Mouse (Mus musculus): ENCODE results near the gene Nox4. TPM values are rescaled to one million over a fixed set of nuclear protein-coding genes. Genes with fewer than 3 reads are reported as not detected.
"Not testable (repeated sequence)": the region's sequence is repeated elsewhere in the genome, so short reads cannot be mapped to it uniquely, and the experiment has no call there.

Nox4 gene
- polyA plus RNA-seq, 1 experiment from 2014 or later, result 5.6 TPM

DNA sequence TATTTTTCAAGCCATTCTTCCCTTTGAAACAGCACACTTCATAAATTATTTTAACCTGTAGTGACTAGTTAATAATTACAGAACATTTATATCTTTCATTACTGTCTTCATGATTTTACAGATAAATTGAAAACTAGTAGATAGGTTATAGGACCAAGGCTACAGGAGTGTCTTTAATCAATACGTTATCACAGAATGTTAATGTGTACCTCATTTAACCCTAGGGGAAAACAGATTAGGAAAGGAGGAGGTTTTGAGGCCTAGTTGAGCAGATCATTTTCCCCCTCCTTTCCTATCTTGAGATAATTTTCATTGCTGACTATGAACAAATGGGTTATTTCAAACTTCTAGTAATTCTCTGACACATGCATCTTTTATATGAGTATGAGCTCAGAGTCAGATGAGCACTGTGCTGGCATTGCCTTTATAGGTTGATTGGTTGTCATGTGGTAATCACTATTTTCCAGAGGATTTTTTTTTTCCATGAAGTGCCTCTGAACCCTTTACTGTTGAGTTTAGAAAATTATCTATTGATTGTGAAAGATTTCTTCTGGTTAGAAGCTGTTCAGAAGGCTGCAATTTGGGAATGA lies 57.9 kb downstream of the Nox4 start:
- no peak for DNase-seq (ENCODE audit: low spot score)
- Histone ChIP-seq H3K27ac (no peak overlapping the region), H3K27me3 (ENCODE audit: low read depth, poor library complexity, severe bottlenecking) (no peaks in the 10 kb centered on the region), H3K4me3 (no peak overlapping the region), H3K4me1 (no peaks in the 10 kb centered on the region), H3K36me3 (no peaks in the 10 kb centered on the region), H3K9me3 (replicated peaks) (no peaks in the 10 kb centered on the region)
- WGBS, result 88% methylated on average over 1 of the region's 1 CpGs

DNA sequence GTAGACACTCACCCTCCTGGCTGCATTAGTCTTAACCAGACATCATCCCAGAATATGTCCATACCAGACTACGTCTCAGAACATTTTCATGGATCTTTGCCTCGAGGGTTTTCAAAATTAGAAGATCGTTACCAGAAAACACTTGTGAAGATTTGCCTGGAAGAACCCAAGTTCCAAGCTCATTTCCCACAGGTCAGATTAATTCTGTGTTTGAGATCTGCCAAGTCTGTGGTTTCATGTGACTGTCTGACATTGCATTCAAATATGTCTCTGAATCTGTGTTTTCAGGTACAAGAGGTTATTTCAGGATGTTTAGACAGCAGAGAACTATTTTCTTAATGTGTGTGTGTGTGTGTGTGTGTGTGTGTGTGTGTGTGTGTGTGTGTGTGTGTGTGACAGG lies 75.7 kb downstream of the Nox4 start:
- no peak for DNase-seq (ENCODE audit: low spot score)
- Histone ChIP-seq H3K4me3 (no peak overlapping the region), H3K36me3 (no peaks in the 10 kb centered on the region), H3K4me1 (no peaks in the 10 kb centered on the region), H3K9me3 (replicated peaks) (no peaks in the 10 kb centered on the region), H3K27me3 (ENCODE audit: low read depth, poor library complexity, severe bottlenecking) (no peaks in the 10 kb centered on the region), H3K27ac (no peak overlapping the region)
- 84% methylated on average over 3 of the region's 3 CpGs for WGBS

DNA sequence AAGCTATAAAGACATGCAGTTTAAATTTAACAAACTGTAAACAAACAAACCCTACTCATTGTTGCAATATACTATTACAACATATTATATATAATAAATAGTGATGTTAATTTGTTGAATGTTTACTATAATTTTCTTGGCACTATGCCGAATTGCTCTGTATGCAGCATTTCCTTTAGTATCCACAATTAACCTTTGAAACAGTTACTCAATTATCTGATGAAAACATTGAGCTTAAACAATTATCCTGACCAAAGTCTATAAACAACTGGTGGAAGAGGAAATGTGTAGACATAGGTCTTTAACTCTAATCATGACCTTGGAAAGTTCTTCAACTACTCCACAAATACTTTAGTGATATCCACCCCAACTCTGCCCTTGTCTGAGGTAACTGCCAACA lies 76.2 kb downstream of the Nox4 start:
- no peak overlapping the region for H3K4me3 ChIP-seq
- no peaks in the 10 kb centered on the region for H3K27me3 ChIP-seq (ENCODE audit: low read depth, poor library complexity, severe bottlenecking)
- DNase-seq (ENCODE audit: low spot score), result no peak
- H3K9me3 ChIP-seq (replicated peaks), result no peaks in the 10 kb centered on the region
- H3K27ac ChIP-seq, result no peak overlapping the region
- H3K36me3 ChIP-seq, result no peaks in the 10 kb centered on the region
- H3K4me1 ChIP-seq, result no peaks in the 10 kb centered on the region
- 93% methylated on average over 1 of the region's 1 CpGs for WGBS

DNA sequence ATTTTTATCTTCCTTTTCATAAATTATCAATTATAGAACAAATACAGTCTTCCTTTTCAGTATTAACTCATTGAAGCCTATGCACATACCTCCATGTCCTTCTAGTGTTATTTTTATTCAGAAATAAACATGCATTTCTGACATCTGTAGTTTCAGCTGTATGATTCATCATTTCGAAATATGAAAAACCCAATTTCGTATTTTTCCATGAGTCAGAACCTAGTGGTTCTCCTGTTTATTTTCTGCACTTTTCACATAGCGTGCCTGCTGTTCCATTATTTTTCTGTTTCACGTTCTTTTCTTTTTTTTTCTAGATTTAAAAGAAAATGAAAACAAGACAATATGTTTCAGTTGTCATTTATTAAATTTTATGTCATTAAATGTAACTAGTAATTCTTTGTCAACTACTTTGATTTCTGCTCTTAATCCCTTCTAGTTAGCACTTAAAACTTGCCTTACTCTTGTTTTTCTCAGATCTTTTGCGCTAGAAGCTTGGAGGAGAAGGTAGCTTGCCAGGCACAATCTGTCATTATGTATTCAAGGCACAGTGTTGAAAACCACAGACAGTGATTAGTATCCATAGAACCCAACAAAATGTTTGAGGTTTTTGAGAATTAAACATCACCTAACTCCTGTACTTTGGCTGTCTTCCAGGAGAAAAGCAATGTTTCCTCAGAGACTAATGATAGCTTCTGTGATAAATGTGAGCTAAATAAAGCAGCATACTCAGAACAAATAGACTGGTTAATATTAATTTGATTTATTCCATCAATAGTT lies 85.1 kb downstream of the Nox4 start:
- no peak for DNase-seq (ENCODE audit: low spot score)
- no peaks in the 10 kb centered on the region for H3K9me3 ChIP-seq (replicated peaks)

DNA sequence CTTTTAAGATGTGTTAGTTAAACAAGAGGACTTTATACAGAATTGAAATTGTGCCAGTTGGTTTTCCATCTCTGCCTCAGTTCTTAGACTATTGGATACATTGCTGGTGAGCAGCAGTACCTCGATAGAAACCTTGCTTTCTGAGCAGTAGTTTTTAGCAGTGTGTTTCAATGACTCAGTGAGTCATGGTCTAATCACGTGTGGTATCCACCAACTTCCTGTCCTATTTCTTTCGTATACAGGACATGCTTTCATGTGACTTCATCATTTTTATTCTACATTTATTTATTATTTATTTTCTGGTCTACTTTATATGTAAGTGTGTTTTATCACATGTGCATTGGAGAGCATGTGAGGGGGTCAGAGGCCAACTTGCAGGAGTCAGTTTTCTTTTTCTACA lies 99.7 kb downstream of the Nox4 start:
- no peak overlapping the region for H3K27ac ChIP-seq
- H3K9me3 ChIP-seq (replicated peaks), result no peaks in the 10 kb centered on the region
- DNase-seq (ENCODE audit: low spot score), result no peak
- no peaks in the 10 kb centered on the region for H3K27me3 ChIP-seq (ENCODE audit: low read depth, poor library complexity, severe bottlenecking)
- no peaks in the 10 kb centered on the region for H3K36me3 ChIP-seq
- 83% methylated on average over 3 of the region's 3 CpGs for WGBS
- no peak overlapping the region for H3K4me3 ChIP-seq
- no peaks in the 10 kb centered on the region for H3K4me1 ChIP-seq

More for the DNA sequence above, 85.1 kb downstream of the Nox4 start:
- H3K27ac ChIP-seq, result no peak overlapping the region
- no peaks in the 10 kb centered on the region for H3K36me3 ChIP-seq
- no peaks in the 10 kb centered on the region for H3K4me1 ChIP-seq
- 90% methylated on average over 5 of the region's 5 CpGs for WGBS
- no peaks in the 10 kb centered on the region for H3K27me3 ChIP-seq (ENCODE audit: low read depth, poor library complexity, severe bottlenecking)
- no peak overlapping the region for H3K4me3 ChIP-seq

DNA sequence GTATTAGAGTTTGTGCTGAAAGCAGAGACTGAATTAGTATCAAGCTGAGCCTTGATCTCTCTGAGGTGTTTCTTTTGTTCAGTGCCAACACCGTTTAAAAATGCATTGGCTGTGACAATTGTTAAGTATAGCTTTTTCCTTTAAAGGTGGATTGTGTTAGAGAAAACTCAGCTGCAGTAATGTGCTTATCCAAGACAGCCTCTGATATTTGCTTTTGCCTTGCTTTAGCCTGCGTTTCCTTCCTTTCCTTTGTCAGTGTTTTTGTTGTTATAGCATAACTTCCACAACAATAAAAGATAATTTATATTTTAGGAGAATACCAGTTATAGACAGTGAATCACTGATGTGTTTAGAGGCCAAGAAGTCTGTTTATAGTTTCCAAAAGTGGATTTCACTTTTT lies 106.9 kb downstream of the Nox4 start:
- 78% methylated on average over 2 of the region's 2 CpGs for WGBS
- H3K27me3 ChIP-seq (ENCODE audit: low read depth, poor library complexity, severe bottlenecking), result no peaks in the 10 kb centered on the region
- DNase-seq (ENCODE audit: low spot score), result no peak
- no peak overlapping the region for H3K27ac ChIP-seq
- H3K9me3 ChIP-seq (replicated peaks), result no peaks in the 10 kb centered on the region
- H3K4me3 ChIP-seq, result no peak overlapping the region
- H3K4me1 ChIP-seq, result no peaks in the 10 kb centered on the region
- no peaks in the 10 kb centered on the region for H3K36me3 ChIP-seq

DNA sequence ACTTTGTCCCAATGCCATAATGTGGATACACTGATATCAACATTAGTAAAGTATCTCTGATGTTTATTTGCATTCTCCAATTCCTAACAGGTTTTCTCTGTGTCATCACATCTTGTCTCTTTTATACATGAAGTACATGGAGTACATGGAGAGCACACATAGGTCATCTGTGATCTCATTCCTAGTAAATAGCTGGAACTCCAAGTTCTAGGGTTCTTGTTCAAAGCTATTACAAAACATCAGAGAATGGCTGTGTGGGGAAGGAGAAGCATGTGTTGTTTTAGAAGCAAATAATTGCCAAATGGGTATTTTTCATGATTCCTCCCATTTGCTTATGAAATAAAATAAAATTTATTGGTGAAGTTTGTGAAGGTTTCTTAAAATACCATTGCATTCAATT lies 121.9 kb downstream of the Nox4 start:
- Histone ChIP-seq H3K27ac (no peak overlapping the region), H3K27me3 (ENCODE audit: low read depth, poor library complexity, severe bottlenecking) (no peaks in the 10 kb centered on the region), H3K4me3 (no peak overlapping the region), H3K9me3 (replicated peaks) (no peaks in the 10 kb centered on the region), H3K4me1 (no peaks in the 10 kb centered on the region), H3K36me3 (no peaks in the 10 kb centered on the region)
- DNase-seq (ENCODE audit: low spot score), result no peak

DNA sequence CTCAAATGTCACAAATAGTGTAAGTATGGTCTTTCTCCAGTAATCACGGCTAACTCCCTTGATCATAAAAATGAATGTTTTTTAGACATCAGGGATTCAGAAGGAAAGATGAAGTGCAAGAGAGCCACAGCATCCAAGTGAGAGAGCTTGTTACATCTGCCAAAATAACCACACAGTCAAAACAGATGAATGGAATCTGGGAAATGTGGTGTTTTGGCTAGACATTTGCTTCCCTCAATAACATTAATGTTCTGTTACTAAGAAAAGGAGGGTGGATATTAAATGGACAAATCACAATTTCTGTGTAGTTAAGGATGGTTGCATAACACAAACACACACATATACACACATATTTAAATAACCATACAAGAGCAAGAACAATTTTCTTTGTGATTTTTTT lies 123.2 kb downstream of the Nox4 start:
- Histone ChIP-seq H3K27ac (no peak overlapping the region), H3K4me3 (no peak overlapping the region), H3K9me3 (replicated peaks) (no peaks in the 10 kb centered on the region), H3K4me1 (no peaks in the 10 kb centered on the region), H3K27me3 (ENCODE audit: low read depth, poor library complexity, severe bottlenecking) (no peaks in the 10 kb centered on the region), H3K36me3 (no peaks in the 10 kb centered on the region)
- WGBS, result 92% methylated on average over 1 of the region's 1 CpGs
- no peak for DNase-seq (ENCODE audit: low spot score)

DNA sequence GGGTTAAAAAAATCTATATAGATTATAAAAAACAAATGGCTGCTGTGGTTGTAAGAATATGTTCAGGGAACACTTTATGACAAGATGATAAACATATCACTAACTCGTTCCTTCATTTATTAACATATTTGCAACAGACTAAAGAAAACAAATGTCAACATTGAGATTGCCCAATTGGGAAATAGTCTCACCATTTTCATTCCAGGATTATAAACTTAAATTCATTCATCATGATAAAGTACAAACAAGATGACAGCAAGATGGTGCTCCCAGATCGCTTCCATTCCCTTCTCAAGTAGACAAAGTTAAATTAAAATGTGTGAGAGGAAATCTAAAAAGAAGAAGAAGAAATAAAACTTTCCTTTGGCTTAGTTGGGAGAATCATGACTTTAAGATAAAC lies 124.9 kb downstream of the Nox4 start:
- Histone ChIP-seq H3K27ac (no peak overlapping the region), H3K36me3 (no peaks in the 10 kb centered on the region), H3K4me3 (no peak overlapping the region), H3K9me3 (replicated peaks) (no peaks in the 10 kb centered on the region), H3K4me1 (no peaks in the 10 kb centered on the region), H3K27me3 (ENCODE audit: low read depth, poor library complexity, severe bottlenecking) (no peaks in the 10 kb centered on the region)
- 89% methylated on average over 2 of the region's 2 CpGs for WGBS
- no peak for DNase-seq (ENCODE audit: low spot score)

DNA sequence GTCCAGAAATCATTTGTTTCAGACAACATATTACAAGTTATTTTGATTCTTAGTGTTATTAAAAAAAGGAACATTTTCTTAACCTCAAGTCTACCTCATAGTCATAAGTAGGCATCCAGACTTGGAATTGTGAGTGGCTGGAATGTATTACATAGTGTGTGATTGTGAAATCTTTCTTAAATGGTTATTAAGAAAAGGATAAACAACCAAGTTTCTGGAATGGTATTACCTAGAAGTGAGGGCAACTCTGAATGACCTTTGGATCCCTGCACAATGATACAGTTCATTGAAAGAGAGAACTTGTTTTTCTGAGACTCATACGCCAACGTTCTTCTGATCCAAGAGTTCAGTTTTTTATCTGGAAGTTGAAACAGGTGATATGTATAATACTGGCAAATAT lies 125.4 kb downstream of the Nox4 start:
- no peaks in the 10 kb centered on the region for H3K9me3 ChIP-seq (replicated peaks)
- H3K36me3 ChIP-seq, result no peaks in the 10 kb centered on the region
- WGBS, result 88% methylated on average over 2 of the region's 2 CpGs
- no peak overlapping the region for H3K4me3 ChIP-seq
- no peaks in the 10 kb centered on the region for H3K4me1 ChIP-seq
- no peak for DNase-seq (ENCODE audit: low spot score)
- no peaks in the 10 kb centered on the region for H3K27me3 ChIP-seq (ENCODE audit: low read depth, poor library complexity, severe bottlenecking)
- H3K27ac ChIP-seq, result no peak overlapping the region

DNA sequence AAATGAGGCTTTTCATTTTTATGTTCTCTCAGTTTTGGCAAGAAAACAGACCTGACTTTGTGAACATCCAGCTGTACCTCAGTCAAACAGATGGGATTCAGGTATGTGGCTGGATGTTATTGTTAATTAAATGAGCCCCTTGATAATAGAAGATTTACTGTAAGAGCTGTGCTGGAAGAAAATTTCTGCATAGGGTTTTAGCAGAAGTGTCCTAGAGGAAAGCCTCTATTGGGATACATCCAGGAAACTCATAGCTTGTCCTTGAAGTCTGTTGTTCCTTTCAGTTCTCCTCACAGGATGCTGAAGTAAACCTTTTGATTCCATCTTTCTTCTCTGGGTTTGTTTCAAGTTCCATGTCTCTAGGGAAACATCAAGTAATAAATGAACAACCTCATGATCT lies 128.4 kb downstream of the Nox4 start:
- H3K4me3 ChIP-seq, result no peak overlapping the region
- H3K27me3 ChIP-seq (ENCODE audit: low read depth, poor library complexity, severe bottlenecking), result no peaks in the 10 kb centered on the region
- H3K36me3 ChIP-seq, result peaks cover 2% of the 10 kb centered on the region; the same call in 1 of the 2 replicates
- DNase-seq (ENCODE audit: low spot score), result no peak
- H3K4me1 ChIP-seq, result no peaks in the 10 kb centered on the region
- no peaks in the 10 kb centered on the region for H3K9me3 ChIP-seq (replicated peaks)
- H3K27ac ChIP-seq, result no peak overlapping the region

DNA sequence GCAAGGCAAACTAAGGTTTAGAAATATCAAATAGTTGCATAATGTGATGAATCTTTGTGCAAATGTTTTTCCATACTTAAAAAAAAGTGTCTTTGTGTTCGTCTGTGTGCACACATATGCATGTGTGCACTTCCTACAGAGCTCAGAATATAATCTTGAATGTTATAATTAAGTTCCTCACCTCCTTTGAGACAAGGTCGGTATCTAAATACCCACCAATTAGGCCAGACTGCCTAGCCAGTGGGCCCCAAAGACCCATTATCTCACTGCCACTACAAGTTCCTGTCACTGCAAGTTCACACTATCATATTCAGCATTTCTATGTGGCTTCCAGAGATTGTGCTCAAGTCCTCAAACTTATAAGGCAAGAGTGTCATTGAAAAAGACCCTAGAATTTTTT lies 129.0 kb downstream of the Nox4 start:
- no peak overlapping the region for H3K4me3 ChIP-seq
- no peaks in the 10 kb centered on the region for H3K9me3 ChIP-seq (replicated peaks)
- H3K27me3 ChIP-seq (ENCODE audit: low read depth, poor library complexity, severe bottlenecking), result no peaks in the 10 kb centered on the region
- 70% methylated on average over 2 of the region's 2 CpGs for WGBS
- H3K36me3 ChIP-seq, result peaks cover 2% of the 10 kb centered on the region; the same call in 1 of the 2 replicates
- H3K4me1 ChIP-seq, result no peaks in the 10 kb centered on the region
- DNase-seq (ENCODE audit: low spot score), result no peak
- H3K27ac ChIP-seq, result no peak overlapping the region

DNA sequence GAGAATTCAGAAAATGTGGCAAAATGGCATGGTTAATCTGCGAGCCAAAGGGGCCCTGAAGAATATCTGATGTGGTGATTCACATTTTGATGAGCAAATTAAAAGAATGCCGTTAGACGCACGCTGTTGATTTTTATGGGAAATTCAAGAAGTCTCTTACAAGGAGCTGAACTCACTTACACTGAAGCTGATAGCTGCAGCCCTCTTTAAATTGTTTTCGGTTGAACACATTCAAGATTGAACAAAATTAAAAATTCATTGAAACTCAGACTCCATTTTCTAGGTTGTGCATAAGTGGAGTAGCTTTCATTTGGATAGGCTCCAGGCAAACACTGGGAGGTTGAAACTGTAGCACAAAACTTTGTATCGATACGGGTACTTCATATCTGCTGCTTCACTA lies 151.1 kb downstream of the Nox4 start:
- no peaks in the 10 kb centered on the region for H3K4me1 ChIP-seq
- 93% methylated on average over 7 of the region's 7 CpGs for WGBS
- H3K27ac ChIP-seq, result no peak overlapping the region
- H3K36me3 ChIP-seq, result no peaks in the 10 kb centered on the region
- DNase-seq (ENCODE audit: low spot score), result no peak
- H3K9me3 ChIP-seq (replicated peaks), result no peaks in the 10 kb centered on the region
- no peaks in the 10 kb centered on the region for H3K27me3 ChIP-seq (ENCODE audit: low read depth, poor library complexity, severe bottlenecking)
- no peak overlapping the region for H3K4me3 ChIP-seq

DNA sequence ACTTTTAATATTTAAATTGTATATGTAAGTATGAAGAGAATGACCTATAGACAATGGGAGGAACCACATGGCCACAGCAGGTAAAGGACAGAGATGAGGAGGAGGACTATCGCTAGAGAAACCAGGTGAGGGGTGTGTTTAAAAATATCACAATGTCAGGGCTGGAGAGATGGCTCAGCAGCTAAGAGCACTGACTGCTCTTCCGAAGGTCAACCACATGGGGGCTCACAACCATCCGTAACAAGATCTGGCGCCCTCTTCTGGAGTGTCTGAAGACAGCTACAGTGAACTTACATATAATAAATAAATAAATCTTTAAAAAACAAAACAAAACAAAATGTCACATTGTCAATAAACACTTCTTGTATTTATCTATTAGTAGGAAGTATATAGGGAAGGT lies 165.5 kb downstream of the Nox4 start:
- H3K9me3 ChIP-seq (replicated peaks); DNase-seq (ENCODE audit: low spot score); H3K36me3 ChIP-seq; H3K4me3 ChIP-seq; H3K27me3 ChIP-seq (ENCODE audit: low read depth, poor library complexity, severe bottlenecking); H3K27ac ChIP-seq; H3K4me1 ChIP-seq: not testable (repeated sequence)
- 6% methylated on average over 4 of the region's 4 CpGs for WGBS

All from limb, embryonic 10.5 days (tissue).